Mouse (Mus musculus) spleen, adult 2 months (tissue): ENCODE measurements around the gene Mllt6. TPM values are rescaled to one million over a fixed set of nuclear protein-coding genes. Genes with fewer than 3 reads are reported as not detected.

Experiments used
- DNase-seq, 2 experiments: peaks; one replicate each; pipeline versions ENCODE4 v3.0.0 to v3.0.0-alpha.2; 2012 to 2021; ENCODE audit warnings: low spot score in 2 of 2, low read depth in 1 of 2
- H3K27ac ChIP-seq: fragments of 200-500 bp; 2 replicates; pipeline ENCODE4 v1.5.1; 2012; ENCODE audit warnings: low read length, inconsistent platforms; ENCODE audit not compliant: insufficient read depth
- H3K27me3 ChIP-seq: fragments of 200-500 bp; 2 replicates; pipeline ENCODE4 v1.6.1; 2012; ENCODE audit warnings: mild to moderate bottlenecking, moderate library complexity, low read length, inconsistent platforms; ENCODE audit not compliant: control insufficient read depth, insufficient read depth
- H3K36me3 ChIP-seq: fragments of 200-500 bp; 2 replicates; pipeline ENCODE4 v1.6.1; 2012; ENCODE audit warnings: mild to moderate bottlenecking, low read length, inconsistent platforms; ENCODE audit not compliant: control insufficient read depth, insufficient read depth
- H3K4me1 ChIP-seq: fragments of 200-500 bp; 2 replicates; pipeline ENCODE4 v1.6.1; 2011; ENCODE audit warnings: inconsistent platforms; ENCODE audit not compliant: control insufficient read depth, insufficient read depth, insufficient read length
- H3K4me3 ChIP-seq: fragments of 200-500 bp; 2 replicates; pipeline ENCODE4 v1.5.1; 2011; ENCODE audit warnings: mild to moderate bottlenecking, inconsistent platforms; ENCODE audit not compliant: insufficient read depth, insufficient read length; ENCODE audit errors: extremely low read depth
- CTCF ChIP-seq: fragments of 200-500 bp; IDR thresholded peaks from 2 replicates; pipeline ENCODE4 v1.5.1; 2011; ENCODE audit warnings: mild to moderate bottlenecking, inconsistent platforms; ENCODE audit not compliant: insufficient read depth, insufficient read length, insufficient replicate concordance; ENCODE audit errors: extremely low read depth
- POLR2A ChIP-seq: fragments of 200-500 bp; IDR thresholded peaks from 2 replicates; pipeline ENCODE4 v1.6.1; 2011; ENCODE audit warnings: low read depth, low read length, inconsistent platforms
- WGBS: fragments of 180-500 bp; shearing (Covaris S2); methylation state at CpG from one replicate; pipeline ENCODE4 v1.1.7; 2018; 5-methylcytosine and 5-hydroxymethylcytosine counted together
- polyA plus RNA-seq: library from polyadenylated mRNA; depleted of rRNA; stranded (reverse); fragments of >200 nt; gene quantifications from 2 replicates; pipeline ENCODE4 v1.2.3, GENCODE M21; 2012

The Mllt6 gene
- polyA plus RNA-seq, 1 experiment: 65.8 TPM

DNA sequence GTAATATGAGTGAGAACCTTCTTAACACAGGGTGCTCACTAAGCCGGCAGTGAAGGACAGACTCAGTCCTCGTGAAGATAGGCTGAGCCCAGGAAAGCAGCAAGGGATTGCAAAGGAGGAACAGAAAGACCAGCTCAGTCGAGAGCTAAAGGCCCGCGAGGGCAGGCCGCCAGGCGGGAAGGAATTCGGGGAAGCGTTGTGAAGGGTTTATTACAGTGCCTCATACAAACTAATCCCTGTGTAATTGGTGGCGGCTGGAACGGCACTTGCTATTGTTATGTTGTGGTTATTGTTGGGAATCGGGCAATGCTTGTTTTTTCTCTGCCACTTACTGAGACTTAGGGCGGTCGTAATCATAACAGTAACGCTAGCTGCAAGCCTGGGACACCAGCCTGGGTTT, 14.2 kb downstream of the Mllt6 start:
- 87% methylated on average over 15 of the region's 15 CpGs for WGBS
- Histone ChIP-seq H3K36me3 (peaks cover 78% of the 10 kb centered on the region), H3K4me1 (no peaks in the 10 kb centered on the region; the same call in 1 of the 2 replicates), H3K27me3 (no peaks in the 10 kb centered on the region), H3K27ac (no peak overlapping the region), H3K4me3 (no peak overlapping the region)
- DNase-seq: no peak
- TF ChIP-seq POLR2A: no peak
- no peak for TF ChIP-seq CTCF

DNA sequence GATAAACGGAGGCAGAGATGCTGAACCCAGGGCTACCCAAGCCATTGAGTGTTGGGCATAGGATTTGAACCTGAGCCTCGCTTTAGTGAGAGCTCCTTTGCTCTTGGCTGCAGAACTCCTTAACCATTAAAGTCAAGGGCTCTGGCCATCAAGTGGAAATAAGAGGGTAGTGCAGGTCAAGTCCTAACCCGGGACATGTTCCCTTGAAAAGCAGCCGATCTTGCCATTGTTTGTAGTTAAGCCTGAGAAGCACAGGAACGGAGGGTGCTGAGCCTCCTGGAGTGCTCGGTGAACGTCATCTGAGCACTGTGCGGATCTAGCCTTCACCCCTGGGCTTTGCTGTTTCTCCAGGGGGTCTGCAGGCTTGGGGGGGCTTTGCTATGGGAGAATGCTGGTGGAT, 14.6 kb downstream of the Mllt6 start:
- 90% methylated on average over 8 of the region's 8 CpGs for WGBS
- TF ChIP-seq POLR2A (no peak), CTCF (no peak)
- Histone ChIP-seq H3K36me3 (peaks cover 75% of the 10 kb centered on the region), H3K4me1 (no peaks in the 10 kb centered on the region; the same call in 1 of the 2 replicates), H3K27me3 (no peaks in the 10 kb centered on the region), H3K4me3 (no peak overlapping the region), H3K27ac (no peak overlapping the region)
- no peak for DNase-seq

DNA sequence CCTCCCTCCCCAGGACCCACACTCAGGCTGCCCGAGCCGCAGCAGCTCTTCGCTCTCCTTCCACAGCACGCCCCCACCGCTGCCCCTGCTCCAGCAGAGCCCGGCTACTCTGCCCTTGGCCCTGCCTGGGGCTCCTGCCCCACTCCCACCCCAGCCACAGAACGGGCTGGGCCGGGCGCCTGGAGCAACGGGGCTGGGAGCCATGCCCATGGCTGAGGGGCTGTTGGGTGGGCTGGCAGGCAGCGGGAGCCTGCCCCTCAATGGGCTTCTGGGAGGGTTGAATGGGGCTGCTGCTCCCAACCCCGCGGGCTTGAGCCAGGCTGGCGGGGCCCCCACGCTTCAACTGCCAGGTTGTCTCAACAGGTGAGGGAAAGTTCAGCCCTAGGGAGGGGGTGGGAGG, 15.1 kb downstream of the Mllt6 start:
- Histone ChIP-seq H3K4me1 (peaks cover 2% of the 10 kb centered on the region; the same call in 1 of the 2 replicates), H3K4me3 (no peak overlapping the region), H3K27ac (no peak overlapping the region), H3K36me3 (peaks cover 71% of the 10 kb centered on the region), H3K27me3 (no peaks in the 10 kb centered on the region)
- DNase-seq: no peak
- TF ChIP-seq POLR2A (no peak), CTCF (no peak)
- 95% methylated on average over 15 of the region's 15 CpGs for WGBS

DNA sequence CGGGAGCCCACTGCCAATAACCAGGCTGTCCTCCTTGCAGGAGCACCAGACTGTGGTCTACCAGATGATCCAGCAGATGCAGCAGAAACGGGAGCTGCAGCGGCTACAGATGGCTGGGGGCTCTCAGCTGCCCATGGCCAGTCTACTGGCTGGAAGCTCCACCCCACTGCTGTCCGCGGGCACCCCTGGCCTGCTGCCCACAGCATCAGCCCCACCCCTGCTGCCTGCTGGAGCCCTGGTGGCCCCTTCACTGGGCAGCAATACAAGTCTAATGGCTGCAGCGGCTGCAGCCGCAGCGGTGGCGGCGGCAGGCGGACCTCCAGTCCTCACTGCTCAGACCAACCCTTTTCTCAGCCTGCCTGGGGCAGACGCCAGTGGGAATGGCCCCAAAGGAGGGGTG, 17.2 kb downstream of the Mllt6 start:
- Histone ChIP-seq H3K4me1 (peaks cover 17% of the 10 kb centered on the region; the same call in 1 of the 2 replicates), H3K36me3 (peaks cover 52% of the 10 kb centered on the region), H3K27ac (no peak overlapping the region), H3K4me3 (no peak overlapping the region), H3K27me3 (no peaks in the 10 kb centered on the region)
- 90% methylated on average over 12 of the region's 12 CpGs for WGBS
- no peak for DNase-seq
- TF ChIP-seq POLR2A: no peak
- no peak for TF ChIP-seq CTCF

DNA sequence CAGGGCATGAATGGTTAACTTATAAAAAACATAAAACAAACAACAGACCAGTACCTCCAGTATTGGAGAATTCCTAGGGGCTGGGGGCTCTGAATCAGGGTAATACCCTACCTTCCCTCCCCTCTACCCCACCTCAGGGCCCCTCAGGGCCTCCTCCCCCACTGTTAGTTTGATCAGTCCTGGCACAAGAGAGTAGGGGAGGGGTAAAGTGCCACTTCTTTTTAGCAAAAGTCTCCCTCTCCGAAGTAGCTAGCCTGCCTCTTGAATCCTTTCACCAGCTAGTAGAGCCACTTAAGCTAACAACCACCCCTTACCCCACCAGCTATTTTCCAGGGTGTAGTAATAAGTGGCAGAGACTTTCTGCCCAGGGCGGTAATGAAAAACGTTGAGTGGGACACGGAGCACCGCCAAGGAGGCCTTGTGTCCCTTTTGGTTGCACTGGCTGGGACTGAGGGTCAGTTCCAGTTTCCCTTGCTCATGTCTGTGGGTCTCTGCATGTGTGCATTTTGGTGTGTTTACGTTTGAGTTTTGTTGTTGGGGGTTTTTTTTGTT, 19.4 kb downstream of the Mllt6 start:
- Histone ChIP-seq H3K27me3 (no peaks in the 10 kb centered on the region), H3K27ac (peak overlapping the region; percentile 15), H3K4me3 (no peak overlapping the region), H3K4me1 (peaks cover 21% of the 10 kb centered on the region), H3K36me3 (peaks cover 36% of the 10 kb centered on the region)
- WGBS: 85% methylated on average over 6 of the region's 6 CpGs
- no peak for DNase-seq
- TF ChIP-seq CTCF: no peak

DNA sequence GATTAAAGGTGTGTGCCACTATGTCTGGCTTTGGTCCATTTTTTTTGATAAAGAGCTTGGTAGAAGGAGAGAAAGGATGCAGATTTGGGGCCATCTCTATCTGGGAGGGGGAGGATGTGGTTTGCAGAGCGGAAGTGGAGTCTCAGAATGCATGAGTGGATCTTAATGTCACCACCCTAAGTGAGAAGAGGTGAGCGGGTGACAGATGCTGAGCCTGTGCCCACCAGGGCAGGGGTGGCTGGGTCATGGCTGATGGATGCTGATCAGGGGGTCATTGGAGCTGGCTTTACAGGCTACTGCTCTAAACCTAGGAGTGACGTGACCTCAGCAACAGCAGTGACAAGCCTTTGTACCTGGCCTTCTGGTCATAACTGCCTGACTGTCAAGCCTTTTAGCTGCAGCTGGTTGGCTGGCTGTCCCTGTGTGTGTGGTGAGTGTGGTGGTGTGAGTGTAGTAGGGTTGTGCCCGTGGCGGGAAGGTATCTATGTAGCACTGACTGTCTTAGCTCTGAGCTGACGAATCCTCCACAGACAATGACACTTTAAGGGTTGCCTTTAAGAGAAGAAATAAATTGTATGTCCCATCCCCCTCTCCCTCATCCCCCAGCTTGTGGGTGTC, 21.0 kb downstream of the Mllt6 start:
- H3K4me3 ChIP-seq: peak overlapping the region; percentile 55
- WGBS: 10% methylated on average over 6 of the region's 6 CpGs

DNA sequence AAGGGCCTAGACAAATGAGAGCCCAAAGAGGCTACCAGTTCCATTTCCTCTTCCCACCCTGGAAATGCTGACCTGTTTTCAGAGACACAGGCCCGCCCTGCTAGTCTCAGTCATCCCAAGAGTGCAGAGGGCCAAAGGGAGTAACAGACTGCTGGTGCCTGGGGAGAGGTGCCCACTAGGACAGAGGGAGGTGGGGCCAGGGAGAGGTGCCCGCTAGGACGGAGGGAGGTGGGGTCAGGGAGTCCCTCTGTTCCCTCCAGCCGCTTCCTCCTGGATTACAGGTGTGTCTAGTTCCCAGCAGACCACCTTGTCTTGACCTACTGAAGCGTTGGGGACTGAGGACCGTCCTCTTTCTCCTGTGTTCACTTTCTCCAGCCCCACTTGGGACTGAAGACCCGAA, 21.6 kb downstream of the Mllt6 start:
- 66% methylated on average over 7 of the region's 7 CpGs for WGBS
- no peak for DNase-seq
- H3K27ac ChIP-seq: peak overlapping the region; percentile 97
- no peaks in the 10 kb centered on the region for H3K27me3 ChIP-seq
- H3K36me3 ChIP-seq: peaks cover 17% of the 10 kb centered on the region
- H3K4me3 ChIP-seq: peak overlapping the region; percentile 55; the same call in 1 of the 2 replicates
- TF ChIP-seq POLR2A (no peak), CTCF (no peak)
- peaks cover 21% of the 10 kb centered on the region for H3K4me1 ChIP-seq

More for the DNA sequence above, 21.0 kb downstream of the Mllt6 start:
- peak; percentile 79 to 80 for DNase-seq
- Histone ChIP-seq H3K27me3 (no peaks in the 10 kb centered on the region), H3K27ac (peak overlapping the region; percentile 97), H3K4me1 (peaks cover 21% of the 10 kb centered on the region), H3K36me3 (peaks cover 22% of the 10 kb centered on the region)
- TF ChIP-seq CTCF: no peak
- TF ChIP-seq POLR2A: peak; percentile 39
